Mouse (Mus musculus) heart, embryonic 12.5 days (tissue): ENCODE data around the gene Tespa1. TPM values are rescaled to one million over a fixed set of nuclear protein-coding genes. Genes with fewer than 3 reads are reported as not detected.
"Not testable (repeated sequence)": the region's sequence is repeated elsewhere in the genome, so short reads cannot be mapped to it uniquely, and the experiment has no call there.

Source experiments
- ATAC-seq: fragments of 200-750 bp; cut with Nextera tagmentation; 2 replicates; pipeline ENCODE4 v1.8.0; 2017; ENCODE audit warnings: moderate TSS enrichment, moderate library complexity; ENCODE audit not compliant: insufficient number of reproducible peaks, low FRiP score
- H3K27ac ChIP-seq: fragments of 300-500 bp; sonication (generic); 2 replicates; pipeline ENCODE4 v1.5.1; 2016; ENCODE audit warnings: mild to moderate bottlenecking, moderate library complexity; ENCODE audit not compliant: poor library complexity, severe bottlenecking
- H3K27me3 ChIP-seq: fragments of 300-500 bp; sonication (generic); replicated peaks from 2 replicates; pipeline ENCODE4 v1.6.1; 2016; ENCODE audit warnings: mild to moderate bottlenecking, moderate library complexity
- H3K36me3 ChIP-seq: fragments of 300-500 bp; sonication (generic); 2 replicates; pipeline ENCODE4 v1.6.1; 2016; ENCODE audit warnings: mild to moderate bottlenecking, moderate library complexity
- H3K4me1 ChIP-seq: fragments of 300-500 bp; sonication (generic); replicated peaks from 2 replicates; pipeline ENCODE4 v1.6.1; 2016; ENCODE audit warnings: mild to moderate bottlenecking
- H3K4me2 ChIP-seq: fragments of 300-500 bp; sonication (generic); 2 replicates; pipeline ENCODE4 v1.6.1; 2016; ENCODE audit warnings: mild to moderate bottlenecking, moderate library complexity
- H3K4me3 ChIP-seq: fragments of 300-500 bp; sonication (generic); 2 replicates; pipeline ENCODE4 v1.5.1; 2016; ENCODE audit warnings: mild to moderate bottlenecking
- H3K9ac ChIP-seq: fragments of 300-500 bp; sonication (generic); 2 replicates; pipeline ENCODE4 v1.6.1; 2016; ENCODE audit warnings: mild to moderate bottlenecking, moderate library complexity
- H3K9me3 ChIP-seq: fragments of 300-500 bp; sonication (generic); replicated peaks from 2 replicates; pipeline ENCODE4 v1.6.1; 2016; ENCODE audit warnings: mild to moderate bottlenecking, moderate library complexity
- WGBS: fragments of 180-500 bp; shearing (Covaris S2); methylation state at CpG from one replicate; pipeline ENCODE4 v1.1.7; 2016; 5-methylcytosine and 5-hydroxymethylcytosine counted together
- polyA plus RNA-seq: library from polyadenylated mRNA; unstranded; fragments of >200 nt; fragmentation: Nextera tagmentation; extraction: Ambion mirVana; gene quantifications from 2 replicates; pipeline ENCODE4 v1.2.1, GENCODE M21; 2016

Tespa1 gene
- polyA plus RNA-seq, 1 experiment from 2014 or later = 0.27 TPM

GRCm38 (mm10) chr10:130313531-130313930 lies 9.1 kb upstream of the Tespa1 start:
- ATAC-seq = no peak
- 76% methylated on average over 1 of the region's 1 CpGs for WGBS

GRCm38 (mm10) chr10:130314110-130314829 lies 8.4 kb upstream of the Tespa1 start:
- Histone ChIP-seq H3K4me3 (no peak overlapping the region), H3K9ac (no peak overlapping the region), H3K27me3 (no peaks in the 10 kb centered on the region), H3K36me3 (no peaks in the 10 kb centered on the region), H3K9me3 (no peaks in the 10 kb centered on the region), H3K4me1 (no peaks in the 10 kb centered on the region), H3K27ac (no peak overlapping the region), H3K4me2 (no peak overlapping the region)
- WGBS = 49% methylated on average over 2 of the region's 2 CpGs
- no peak; the same call in 1 of the 2 replicates for ATAC-seq

More at GRCm38 (mm10) chr10:130313531-130313930, 9.1 kb upstream of the Tespa1 start:
- Histone ChIP-seq H3K36me3 (no peaks in the 10 kb centered on the region), H3K4me2 (no peak overlapping the region), H3K9me3 (no peaks in the 10 kb centered on the region), H3K4me3 (no peak overlapping the region), H3K27ac (no peak overlapping the region), H3K27me3 (no peaks in the 10 kb centered on the region), H3K9ac (no peak overlapping the region), H3K4me1 (no peaks in the 10 kb centered on the region)

GRCm38 (mm10) chr10:130315846-130316245 lies 6.8 kb upstream of the Tespa1 start:
- H3K27me3 ChIP-seq = no peaks in the 10 kb centered on the region
- no peak overlapping the region for H3K27ac ChIP-seq
- H3K9ac ChIP-seq = no peak overlapping the region
- no peaks in the 10 kb centered on the region for H3K9me3 ChIP-seq
- H3K4me2 ChIP-seq = no peak overlapping the region
- no peak overlapping the region for H3K4me3 ChIP-seq
- no peak for ATAC-seq
- H3K4me1 ChIP-seq = no peaks in the 10 kb centered on the region
- no peaks in the 10 kb centered on the region for H3K36me3 ChIP-seq

GRCm38 (mm10) chr10:130318720-130319119 lies 4.0 kb upstream of the Tespa1 start:
- ATAC-seq = no peak
- no peaks in the 10 kb centered on the region for H3K36me3 ChIP-seq

GRCm38 (mm10) chr10:130320715-130321114 lies 2.0 kb upstream of the Tespa1 start:
- Histone ChIP-seq H3K9me3 (no peaks in the 10 kb centered on the region), H3K4me3 (no peak overlapping the region), H3K9ac (no peak overlapping the region), H3K27me3 (no peaks in the 10 kb centered on the region), H3K4me1 (no peaks in the 10 kb centered on the region), H3K27ac (no peak overlapping the region), H3K4me2 (no peak overlapping the region), H3K36me3 (no peaks in the 10 kb centered on the region)
- ATAC-seq = no peak
- 73% methylated on average over 2 of the region's 2 CpGs for WGBS

More at GRCm38 (mm10) chr10:130318720-130319119, 4.0 kb upstream of the Tespa1 start:
- Histone ChIP-seq H3K4me3 (no peak overlapping the region), H3K27me3 (no peaks in the 10 kb centered on the region), H3K4me1 (no peaks in the 10 kb centered on the region), H3K4me2 (no peak overlapping the region), H3K9me3 (no peaks in the 10 kb centered on the region), H3K9ac (no peak overlapping the region), H3K27ac (no peak overlapping the region)
- 69% methylated on average over 4 of the region's 4 CpGs for WGBS

- H3K9me3 ChIP-seq = no peaks in the 10 kb centered on the region
- H3K4me1 ChIP-seq = no peaks in the 10 kb centered on the region
- no peak overlapping the region for H3K4me3 ChIP-seq
- ATAC-seq = no peak
- no peak overlapping the region for H3K9ac ChIP-seq
- no peaks in the 10 kb centered on the region for H3K36me3 ChIP-seq
- no peak overlapping the region for H3K27ac ChIP-seq
- no peak overlapping the region for H3K4me2 ChIP-seq
- H3K27me3 ChIP-seq = no peaks in the 10 kb centered on the region
Measured at GRCm38 (mm10) chr10:130322062-130322461, 608 bp upstream of the Tespa1 start.

- H3K36me3 ChIP-seq = no peaks in the 10 kb centered on the region
- ATAC-seq = no peak
Measured at GRCm38 (mm10) chr10:130324243-130324642, 1.6 kb downstream of the Tespa1 start.

GRCm38 (mm10) chr10:130330711-130331110 lies 8.0 kb downstream of the Tespa1 start:
- 82% methylated on average over 1 of the region's 1 CpGs for WGBS

More at GRCm38 (mm10) chr10:130324243-130324642, 1.6 kb downstream of the Tespa1 start:
- H3K27me3 ChIP-seq = no peaks in the 10 kb centered on the region
- no peak overlapping the region for H3K4me3 ChIP-seq
- H3K4me1 ChIP-seq = no peaks in the 10 kb centered on the region
- H3K4me2 ChIP-seq = no peak overlapping the region
- no peaks in the 10 kb centered on the region for H3K9me3 ChIP-seq
- H3K9ac ChIP-seq = no peak overlapping the region
- no peak overlapping the region for H3K27ac ChIP-seq
- WGBS = 81% methylated on average over 4 of the region's 4 CpGs

GRCm38 (mm10) chr10:130336385-130336784 lies 13.7 kb downstream of the Tespa1 start:
- Histone ChIP-seq H3K27ac (no peak overlapping the region), H3K9ac (no peak overlapping the region), H3K4me3 (no peak overlapping the region), H3K36me3 (no peaks in the 10 kb centered on the region), H3K4me2 (no peak overlapping the region), H3K9me3 (0 out of 2 replicates have a peak, but pooled peaks cover 2% of the 10 kb centered on the region), H3K27me3 (no peaks in the 10 kb centered on the region), H3K4me1 (no peaks in the 10 kb centered on the region)
- WGBS = 72% methylated on average over 1 of the region's 1 CpGs
- no peak for ATAC-seq

More at GRCm38 (mm10) chr10:130330711-130331110, 8.0 kb downstream of the Tespa1 start:
- Histone ChIP-seq H3K4me1 (no peaks in the 10 kb centered on the region), H3K4me3 (no peak overlapping the region), H3K9ac (no peak overlapping the region), H3K36me3 (no peaks in the 10 kb centered on the region), H3K27ac (no peak overlapping the region), H3K27me3 (no peaks in the 10 kb centered on the region), H3K4me2 (no peak overlapping the region), H3K9me3 (no peaks in the 10 kb centered on the region)
- ATAC-seq = no peak

GRCm38 (mm10) chr10:130337581-130337980 lies 14.9 kb downstream of the Tespa1 start:
- Histone ChIP-seq H3K4me2 (no peak overlapping the region), H3K27ac (no peak overlapping the region), H3K4me1 (no peaks in the 10 kb centered on the region), H3K9ac (no peak overlapping the region), H3K27me3 (no peaks in the 10 kb centered on the region), H3K36me3 (no peaks in the 10 kb centered on the region), H3K9me3 (0 out of 2 replicates have a peak, but pooled peaks cover 2% of the 10 kb centered on the region), H3K4me3 (no peak overlapping the region)
- ATAC-seq = no peak
- 53% methylated on average over 2 of the region's 2 CpGs for WGBS

GRCm38 (mm10) chr10:130340050-130340449 lies 17.4 kb downstream of the Tespa1 start:
- H3K9ac ChIP-seq, H3K4me3 ChIP-seq, H3K4me2 ChIP-seq, H3K27ac ChIP-seq, H3K27me3 ChIP-seq, ATAC-seq, H3K36me3 ChIP-seq, H3K4me1 ChIP-seq, H3K9me3 ChIP-seq: not testable (repeated sequence)
- WGBS = 83% methylated on average over 4 of the region's 4 CpGs

- Histone ChIP-seq H3K36me3 (no peaks in the 10 kb centered on the region), H3K9me3 (no peaks in the 10 kb centered on the region), H3K27me3 (no peaks in the 10 kb centered on the region), H3K4me2 (no peak overlapping the region), H3K9ac (no peak overlapping the region), H3K4me3 (no peak overlapping the region), H3K27ac (no peak overlapping the region), H3K4me1 (no peaks in the 10 kb centered on the region)
- WGBS = 72% methylated on average over 1 of the region's 1 CpGs
- no peak for ATAC-seq
Measured at GRCm38 (mm10) chr10:130344056-130344455, 21.4 kb downstream of the Tespa1 start.
